Mouse (Mus musculus): ENCODE measurements around the gene Stra6l. TPM values are rescaled to one million over a fixed set of nuclear protein-coding genes. Genes with fewer than 3 reads are reported as not detected.

The Stra6l gene
- total RNA-seq (2015; ENCODE audit: low replicate concordance) (not detected in 2 replicates), total RNA-seq (2017; ENCODE audit: low replicate concordance) (not detected in 2 replicates)

DNA sequence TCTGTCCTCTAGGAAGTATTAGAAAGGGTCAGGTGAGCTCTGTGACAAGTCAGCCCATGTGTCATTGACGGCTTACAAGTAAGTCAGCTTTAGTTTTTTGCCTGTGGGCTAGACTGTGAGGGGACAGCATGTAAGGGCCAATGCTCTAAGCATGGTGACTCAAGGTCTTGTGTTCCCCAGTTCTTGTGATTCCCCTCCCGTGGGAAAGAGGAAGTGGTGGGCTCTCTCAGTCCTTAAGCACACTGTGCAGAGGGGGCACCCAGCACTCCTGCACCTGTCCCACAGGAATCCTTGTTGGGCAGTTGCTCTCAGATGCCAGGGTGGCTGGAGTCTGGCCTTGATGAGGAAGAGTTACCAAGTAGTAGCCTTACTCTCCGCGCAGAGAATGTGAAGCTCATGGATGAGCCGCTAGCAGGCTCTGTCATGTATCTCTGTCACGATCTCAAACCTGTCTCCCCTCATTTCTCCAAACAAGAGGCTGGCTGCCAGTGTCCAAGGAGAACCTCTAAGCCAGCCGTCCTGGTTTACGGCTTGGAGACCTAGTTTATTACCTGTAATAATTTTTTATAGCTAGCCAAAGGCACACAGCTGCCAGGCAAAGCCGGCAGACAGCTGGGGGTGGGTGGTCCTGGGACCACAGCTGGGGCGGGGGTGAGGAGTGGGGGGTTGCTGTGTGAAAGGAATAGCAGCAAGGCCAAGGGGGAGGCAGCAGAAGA lies at the start of gene Stra6l:
Gene Stra6l (plus strand): TSS at position 556 of the 716 bp plus-strand sequence.
- ATAC-seq (replicated peaks; ENCODE audit: low FRiP score, poor library complexity, severe bottlenecking) = no peak

GRCm38 (mm10) chr4:45798964-45799363 lies 49.5 kb upstream of the Stra6l start, which contains the start of gene Aldh1b1:
Aldh1b1 (plus strand) TSS chr4:45799022.
- no peak; the same call in 1 of the 2 replicates for ATAC-seq (replicated peaks; ENCODE audit: low FRiP score, poor library complexity, severe bottlenecking)

DNA sequence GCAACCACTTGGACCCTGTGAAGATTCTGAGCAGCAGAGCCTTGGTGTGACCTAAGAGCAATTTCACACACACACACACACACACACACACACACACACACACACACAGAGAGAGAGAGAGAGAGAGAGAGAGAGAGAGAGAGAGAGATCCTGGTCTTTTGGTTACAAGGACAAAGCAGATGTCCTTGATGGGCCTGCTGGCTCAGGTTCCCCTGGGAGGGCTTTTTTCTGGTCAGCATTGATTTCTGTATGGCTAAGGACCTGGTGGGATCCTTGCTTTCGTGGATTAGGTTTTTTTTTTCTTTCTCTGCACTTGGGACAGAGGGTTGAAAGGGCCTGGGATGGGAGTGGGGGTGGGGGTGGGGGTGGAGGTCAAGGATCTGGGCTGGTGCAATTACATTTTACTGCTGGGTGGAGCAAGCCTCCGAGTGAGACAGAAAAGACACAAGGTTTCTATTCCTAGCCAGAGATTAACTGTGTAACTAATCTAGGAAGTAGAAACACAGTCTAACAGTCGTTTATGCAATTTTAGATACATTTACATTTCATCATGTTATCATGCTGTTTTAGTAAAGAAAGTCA lies 48.4 kb upstream of the Stra6l start:
- no peak for ATAC-seq (replicated peaks; ENCODE audit: low FRiP score, poor library complexity, severe bottlenecking)

DNA sequence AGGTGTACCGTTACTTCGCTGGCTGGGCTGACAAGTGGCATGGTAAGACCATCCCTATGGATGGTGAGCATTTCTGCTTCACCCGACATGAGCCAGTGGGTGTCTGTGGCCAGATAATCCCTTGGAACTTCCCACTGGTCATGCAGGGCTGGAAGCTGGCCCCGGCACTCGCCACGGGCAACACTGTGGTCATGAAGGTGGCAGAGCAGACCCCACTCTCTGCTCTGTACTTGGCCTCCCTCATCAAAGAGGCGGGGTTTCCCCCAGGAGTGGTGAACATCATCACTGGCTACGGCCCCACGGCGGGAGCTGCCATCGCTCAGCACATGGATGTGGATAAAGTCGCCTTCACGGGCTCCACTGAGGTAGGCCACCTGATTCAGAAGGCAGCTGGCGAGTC lies 45.6 kb upstream of the Stra6l start:
- ATAC-seq (replicated peaks; ENCODE audit: low FRiP score, poor library complexity, severe bottlenecking) = no peak

DNA sequence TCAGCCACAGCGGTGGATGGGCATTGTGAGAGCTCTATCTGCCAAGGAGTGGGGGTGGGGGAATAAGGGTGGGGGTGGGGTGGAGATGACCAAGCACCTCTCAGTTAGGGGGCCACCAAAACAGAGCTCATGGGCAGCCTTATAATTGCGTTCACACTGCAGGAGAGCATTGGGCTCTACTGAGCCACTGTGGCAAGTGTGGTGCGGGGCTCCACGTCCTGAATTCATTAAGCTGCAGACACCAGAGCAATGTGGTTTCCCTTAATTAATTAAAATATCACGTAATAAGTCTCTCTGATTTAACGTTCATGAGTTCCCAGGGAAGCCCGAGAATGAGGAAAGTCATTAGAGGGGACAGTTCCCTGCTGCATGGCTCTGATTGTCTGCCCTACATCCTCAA lies 40.4 kb upstream of the Stra6l start:
- ATAC-seq (replicated peaks; ENCODE audit: low FRiP score, poor library complexity, severe bottlenecking) = no peak

GRCm38 (mm10) chr4:45811250-45811649 lies 37.2 kb upstream of the Stra6l start:
- no peak for ATAC-seq (replicated peaks; ENCODE audit: low FRiP score, poor library complexity, severe bottlenecking)

DNA sequence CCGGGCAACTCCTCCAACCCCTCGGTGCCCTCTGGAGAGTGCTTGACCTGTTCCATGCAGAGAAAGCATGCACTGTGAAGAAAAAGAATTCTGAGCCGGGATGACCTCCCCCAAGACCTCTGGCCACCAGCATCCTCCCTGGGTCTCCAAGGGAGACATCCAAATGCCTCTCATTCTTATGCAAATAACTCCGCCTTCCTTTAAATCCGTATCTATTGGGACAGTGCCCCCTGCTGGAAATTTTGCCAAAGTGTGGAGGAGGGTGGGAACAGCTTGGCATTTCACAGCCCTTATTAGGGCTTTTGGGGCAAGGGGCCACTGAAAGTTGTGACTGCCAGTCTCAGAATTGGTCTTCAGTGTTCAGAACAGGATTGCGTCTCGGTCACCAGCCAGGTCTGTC lies 32.9 kb upstream of the Stra6l start:
- ATAC-seq (replicated peaks; ENCODE audit: low FRiP score, poor library complexity, severe bottlenecking) = no peak

DNA sequence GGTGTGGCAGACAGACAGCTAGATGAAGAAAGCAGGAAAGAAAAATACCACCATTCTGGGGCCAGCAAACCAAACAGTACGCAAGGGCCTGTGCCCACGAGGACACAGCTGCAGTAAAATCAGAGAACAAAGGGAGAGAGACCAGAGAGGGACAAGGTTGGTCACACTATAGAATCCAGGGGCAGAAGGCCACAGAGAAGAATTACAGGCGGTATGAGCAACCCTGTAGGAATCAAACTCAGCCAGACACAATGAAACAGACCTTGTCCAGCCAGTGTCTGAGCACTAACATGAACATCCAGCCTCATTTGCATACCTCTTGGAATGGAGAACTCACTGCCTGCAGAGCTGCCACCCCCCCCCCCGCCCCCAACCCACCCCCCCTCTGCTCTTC lies 29.7 kb upstream of the Stra6l start:
- no peak for ATAC-seq (replicated peaks; ENCODE audit: low FRiP score, poor library complexity, severe bottlenecking)

DNA sequence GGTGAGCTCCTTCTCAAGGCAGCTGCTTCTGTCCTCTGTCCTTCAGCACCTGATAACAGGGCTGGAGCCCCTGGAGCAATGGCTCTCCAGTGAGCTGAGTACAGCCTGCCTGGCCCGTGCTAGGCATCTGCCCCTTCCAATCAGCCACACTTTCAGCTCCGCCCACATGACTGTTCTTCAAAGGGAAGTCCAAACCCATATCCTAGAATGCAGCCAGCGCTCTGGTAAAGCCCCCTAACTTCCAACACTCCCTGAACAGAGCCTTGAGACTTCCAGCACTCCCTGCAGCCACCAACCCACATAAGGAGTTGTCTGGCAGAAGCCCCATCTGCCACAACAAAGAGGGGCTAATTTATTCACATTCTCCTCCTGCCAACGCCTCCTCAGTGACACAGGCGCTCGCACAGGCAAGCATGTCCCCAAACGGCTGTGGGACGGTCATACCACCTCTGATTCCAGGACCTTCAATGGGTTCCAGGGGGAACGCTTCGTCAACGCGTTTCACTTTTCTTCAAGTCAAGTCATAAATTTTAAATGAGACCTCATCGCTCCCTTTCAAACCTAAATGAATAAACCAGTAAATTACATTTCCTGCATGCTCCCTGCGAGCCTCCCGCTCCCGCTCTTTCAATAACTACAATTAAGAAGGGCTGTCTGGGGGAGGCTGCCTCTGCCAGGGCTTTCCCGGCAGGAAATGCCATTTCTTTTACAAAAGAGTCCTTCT lies 29.1 kb upstream of the Stra6l start:
- ATAC-seq (replicated peaks; ENCODE audit: low FRiP score, poor library complexity, severe bottlenecking) = no peak

- ATAC-seq (replicated peaks; ENCODE audit: low FRiP score, poor library complexity, severe bottlenecking) = no peak
Measured at GRCm38 (mm10) chr4:45820074-45820830, 28.2 kb upstream of the Stra6l start.

- no peak for ATAC-seq (replicated peaks; ENCODE audit: low FRiP score, poor library complexity, severe bottlenecking)
Measured at GRCm38 (mm10) chr4:45821995-45822394, 26.5 kb upstream of the Stra6l start.

- no peak for ATAC-seq (replicated peaks; ENCODE audit: low FRiP score, poor library complexity, severe bottlenecking)
Measured at GRCm38 (mm10) chr4:45822781-45823575, 25.5 kb upstream of the Stra6l start.

- no peak for ATAC-seq (replicated peaks; ENCODE audit: low FRiP score, poor library complexity, severe bottlenecking)
Measured at GRCm38 (mm10) chr4:45824049-45824760, 24.3 kb upstream of the Stra6l start.

DNA sequence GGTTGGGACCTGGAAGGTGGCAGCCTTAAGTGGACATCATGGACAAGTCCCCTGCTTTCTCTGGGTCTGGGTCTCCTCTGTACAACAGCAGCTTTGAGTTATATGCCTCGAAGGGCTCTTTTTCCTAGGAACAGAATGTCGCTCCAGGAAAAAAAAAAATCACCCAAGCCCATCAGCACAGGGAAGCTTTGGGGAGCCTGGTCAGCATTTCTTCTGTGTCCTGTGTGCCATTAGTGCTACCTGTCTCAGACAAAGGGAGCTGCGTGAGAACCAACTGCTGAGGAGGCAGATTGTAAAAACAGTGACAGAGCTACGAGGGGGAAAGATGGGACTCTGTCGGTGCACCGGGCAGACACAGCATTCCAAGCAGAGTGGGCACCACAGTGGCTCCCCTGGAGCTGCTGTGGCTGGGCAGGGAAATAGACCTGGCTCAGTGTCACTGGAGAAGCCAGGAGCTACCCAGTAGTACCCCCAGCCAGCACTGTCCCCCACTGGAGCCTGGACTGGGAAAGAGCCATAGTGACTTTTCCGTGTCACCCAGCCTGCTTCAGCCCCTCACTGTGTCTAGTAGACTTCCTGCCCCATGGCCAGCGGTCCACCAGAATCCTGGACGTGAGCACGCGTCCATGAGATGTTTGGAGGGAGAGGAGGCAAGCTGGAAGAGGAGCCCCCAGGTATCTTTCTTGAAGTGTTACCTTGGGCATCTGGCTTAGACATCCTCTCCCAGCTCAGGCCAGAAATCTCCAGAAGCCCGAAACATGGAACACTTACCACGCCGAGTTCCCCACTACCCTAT lies 23.5 kb upstream of the Stra6l start:
- ATAC-seq (replicated peaks; ENCODE audit: low FRiP score, poor library complexity, severe bottlenecking) = no peak

DNA sequence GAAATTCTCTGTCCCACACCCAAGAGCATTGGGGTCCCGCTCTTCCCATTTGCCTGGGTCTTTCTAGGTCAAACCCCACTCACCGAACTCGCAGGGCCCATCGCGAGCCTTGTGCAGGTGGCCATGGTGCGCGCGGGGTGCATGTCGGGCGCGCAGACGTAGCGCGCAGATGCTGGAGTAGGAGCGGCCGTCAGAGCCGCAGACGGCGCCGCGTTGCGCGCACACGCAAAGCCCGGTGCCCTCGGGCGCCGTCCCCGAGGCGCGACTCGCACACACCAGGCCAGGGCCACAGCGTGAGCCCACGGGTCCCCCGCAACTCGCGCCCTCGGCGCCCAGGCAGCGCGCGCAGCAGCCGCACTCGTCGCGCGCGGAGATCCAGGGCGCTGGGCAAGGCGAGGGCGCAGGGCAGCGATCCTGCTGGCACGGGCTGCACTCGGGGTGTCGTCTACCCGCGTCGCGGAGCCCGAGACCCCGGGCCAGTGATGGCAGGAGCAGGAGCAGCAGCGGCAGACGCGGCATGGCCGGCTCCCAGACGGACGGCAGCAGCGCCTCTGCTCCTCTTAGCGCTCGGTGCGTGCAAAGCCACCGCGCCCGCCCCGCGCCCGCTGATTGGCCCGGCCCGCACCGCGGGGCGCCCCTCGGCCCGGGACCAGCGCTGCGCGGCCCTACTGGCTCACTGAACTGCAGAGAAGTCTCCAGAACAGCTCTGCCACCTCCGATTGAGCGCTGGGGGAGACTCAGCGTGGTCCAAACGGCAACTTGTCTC lies 22.0 kb upstream of the Stra6l start, which contains the start of gene Igfbpl1:
Gene Igfbpl1 (minus strand): TSS at position 649 of the 766 bp plus-strand sequence.
- no peak for ATAC-seq (replicated peaks; ENCODE audit: low FRiP score, poor library complexity, severe bottlenecking)

GRCm38 (mm10) chr4:45829907-45830759 lies 18.3 kb upstream of the Stra6l start:
- no peak for ATAC-seq (replicated peaks; ENCODE audit: low FRiP score, poor library complexity, severe bottlenecking)

Data from erythroid progenitor cell, adult 5-6 weeks (primary cell).